Mouse (Mus musculus) brain, adult 2 months (tissue): ENCODE data around the gene Pheta1.
A peak's percentile ranks its signal among the peaks of the same experiment; 100 is the strongest.
"Not testable (repeated sequence)": the region's sequence is repeated elsewhere in the genome, so short reads cannot be mapped to it uniquely, and the experiment has no call there.

Experiments
- DNase-seq: peaks from one replicate; pipeline ENCODE4 v3.0.0; 2011; ENCODE audit warnings: low read depth, low spot score

Gene Pheta1

DNA sequence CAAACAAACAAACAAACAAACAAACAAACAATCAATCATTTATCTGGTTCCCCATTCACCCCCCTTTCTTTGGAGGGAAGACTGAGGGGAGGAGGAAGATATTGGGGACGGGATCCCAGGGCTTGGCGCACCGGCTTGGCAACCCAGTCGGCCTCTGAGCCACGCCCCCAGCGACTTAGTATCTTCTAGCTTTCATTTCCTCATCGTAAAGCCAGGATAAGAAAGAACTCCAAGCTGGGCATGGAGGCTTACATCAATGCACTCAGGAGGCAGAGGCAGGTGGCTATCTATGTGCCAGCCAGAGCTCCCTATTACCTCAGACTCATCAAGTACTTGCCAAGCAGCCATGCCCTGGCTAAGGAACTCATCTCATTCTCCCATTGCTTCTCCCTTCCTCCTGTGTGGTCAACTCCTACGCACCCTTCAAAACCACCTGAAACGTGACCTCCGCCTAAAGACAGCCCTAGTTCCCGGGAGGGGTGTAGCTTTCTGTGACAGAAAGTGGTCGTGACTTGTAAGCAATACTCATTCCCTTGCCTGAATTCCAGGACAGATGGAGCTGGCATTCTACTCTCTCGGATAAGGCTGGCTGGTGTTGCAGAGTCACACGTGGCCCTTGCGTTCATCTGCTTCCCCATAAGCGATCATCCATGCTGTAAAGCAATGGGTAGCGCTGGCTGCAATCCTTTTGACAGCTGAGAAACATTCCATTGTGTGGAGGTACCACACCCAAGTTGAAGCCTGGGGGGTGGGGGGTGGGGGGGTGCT is 5.5 kb upstream of the Pheta1 start:
- peak; percentile 65 for DNase-seq

- no peak for DNase-seq
These were observed 3.4 kb upstream of the Pheta1 start for GRCm38 (mm10) chr5:121845361-121845760.

DNA sequence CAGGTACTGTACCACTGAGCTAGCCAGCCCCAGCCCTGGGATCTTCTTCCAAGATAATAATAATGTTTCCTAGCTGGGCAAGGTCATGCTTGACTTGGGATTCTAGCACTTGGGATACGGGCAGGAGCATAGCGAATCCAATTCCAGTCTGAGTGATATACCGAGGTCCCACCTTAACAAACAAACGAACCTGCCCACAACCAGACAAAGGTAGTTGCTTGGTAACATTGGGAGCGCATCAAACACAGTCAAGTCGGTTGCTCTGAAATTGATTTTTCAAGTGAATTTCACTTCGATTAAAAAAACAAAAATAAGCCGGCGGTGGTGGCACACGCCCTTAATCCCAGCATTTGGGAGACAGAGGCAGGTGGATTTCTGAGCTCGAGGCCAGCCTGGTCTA is 2.5 kb upstream of the Pheta1 start:
- DNase-seq = no peak

DNA sequence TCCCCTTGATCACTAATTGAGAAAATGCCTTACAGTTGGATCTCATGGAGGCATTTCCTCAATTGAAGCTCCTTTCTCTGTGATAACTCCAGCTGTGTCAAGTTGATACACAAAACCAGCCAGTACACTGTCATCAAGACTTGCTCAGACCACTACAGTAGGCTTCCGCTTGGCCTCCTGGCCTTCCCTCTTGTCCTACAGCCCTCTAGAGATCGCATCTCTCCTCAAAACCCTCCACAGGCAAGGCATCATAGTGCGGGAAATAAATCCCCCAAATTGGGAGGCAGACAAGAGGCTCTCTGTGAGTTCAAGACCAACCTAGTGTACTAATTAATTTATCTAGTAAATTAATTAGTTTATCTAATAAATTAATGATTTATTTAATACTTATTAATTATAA is 1.5 kb upstream of the Pheta1 start:
- DNase-seq = not testable (repeated sequence)

GRCm38 (mm10) chr5:121848035-121848519 is 707 bp upstream of the Pheta1 start:
- DNase-seq = peak; percentile 83

GRCm38 (mm10) chr5:121849478-121850349 is 930 bp downstream of the Pheta1 start:
- DNase-seq = no peak

DNA sequence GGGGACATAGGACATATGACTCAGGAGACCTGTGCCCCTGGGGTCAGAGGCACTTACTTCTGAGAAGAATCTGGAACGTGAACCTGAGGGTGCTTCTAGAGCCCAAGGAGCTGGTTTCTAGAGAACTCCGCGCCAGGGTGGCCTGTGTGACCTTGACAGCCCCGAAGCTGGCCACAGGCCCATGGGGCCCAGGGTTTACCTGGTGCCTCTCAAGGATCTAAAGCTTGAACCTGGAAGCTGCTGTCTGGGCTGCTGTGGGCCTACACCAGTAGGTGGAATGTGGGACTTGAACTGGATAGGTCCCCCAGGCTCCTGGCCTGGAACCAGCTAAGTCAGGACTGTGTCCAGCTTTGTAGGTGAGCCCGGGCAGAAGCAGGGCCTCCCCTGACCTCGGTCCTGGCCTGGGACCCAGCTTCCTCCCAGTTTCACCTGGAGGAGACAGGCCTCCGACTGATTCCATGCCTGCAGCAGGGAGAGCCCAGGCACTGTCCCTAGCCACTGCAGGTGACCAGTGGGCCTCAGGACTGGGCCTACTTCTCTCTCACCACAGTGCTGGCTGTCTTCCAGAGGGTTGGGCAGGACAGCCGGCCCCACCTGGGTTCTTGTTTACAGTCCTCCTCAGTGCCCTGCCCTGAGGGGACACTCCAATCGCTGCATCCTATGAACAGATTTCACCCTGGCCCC is 4.7 kb downstream of the Pheta1 start:
- DNase-seq = no peak

DNA sequence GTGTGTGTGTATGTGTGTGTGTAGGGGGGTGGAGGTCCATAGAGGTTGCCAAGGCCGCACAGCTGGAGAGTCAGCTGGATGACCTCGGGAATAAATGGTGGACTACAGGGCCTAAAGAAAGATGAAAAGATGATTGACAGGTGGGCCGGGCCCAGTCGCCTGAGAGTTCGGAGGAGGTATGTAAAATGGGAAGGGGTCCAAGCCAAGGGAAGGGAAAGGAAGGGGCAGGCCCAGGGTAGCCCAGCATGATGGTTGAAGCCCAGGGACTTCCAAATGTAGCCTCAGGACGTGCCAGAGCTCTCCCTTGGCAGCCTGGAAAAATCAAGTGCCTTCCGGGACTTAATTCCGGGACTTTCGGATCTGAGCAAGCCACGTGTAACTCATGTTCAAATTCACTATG is 6.0 kb downstream of the Pheta1 start:
- DNase-seq = no peak

GRCm38 (mm10) chr5:121856740-121857139 is 8.0 kb downstream of the Pheta1 start:
- no peak for DNase-seq

GRCm38 (mm10) chr5:121858427-121858826 is 9.6 kb downstream of the Pheta1 start:
- DNase-seq = no peak

DNA sequence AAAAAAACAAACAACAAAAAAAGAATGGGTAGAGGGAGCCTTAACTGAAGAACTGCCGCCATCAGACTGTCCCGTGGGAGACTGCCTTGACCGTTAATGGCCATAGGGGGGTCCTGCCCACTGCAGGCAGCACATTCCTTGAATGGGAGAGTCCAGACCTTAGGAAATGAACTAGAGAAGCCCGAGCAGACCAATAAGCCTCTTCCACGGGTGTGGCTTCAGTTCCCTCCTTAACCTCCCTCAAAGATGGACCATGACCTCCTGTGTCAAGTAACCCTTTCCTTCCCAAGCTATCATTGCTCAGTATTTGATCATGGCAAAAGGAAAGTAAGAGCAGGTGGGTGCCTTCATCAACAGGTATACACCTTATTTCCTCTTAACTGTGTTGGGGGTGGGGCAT is 13.2 kb downstream of the Pheta1 start:
- DNase-seq = no peak

- DNase-seq = peak; percentile 48
These were observed 15.5 kb downstream of the Pheta1 start for GRCm38 (mm10) chr5:121864330-121864729.

GRCm38 (mm10) chr5:121867963-121868362 is 19.2 kb downstream of the Pheta1 start:
- no peak for DNase-seq

DNA sequence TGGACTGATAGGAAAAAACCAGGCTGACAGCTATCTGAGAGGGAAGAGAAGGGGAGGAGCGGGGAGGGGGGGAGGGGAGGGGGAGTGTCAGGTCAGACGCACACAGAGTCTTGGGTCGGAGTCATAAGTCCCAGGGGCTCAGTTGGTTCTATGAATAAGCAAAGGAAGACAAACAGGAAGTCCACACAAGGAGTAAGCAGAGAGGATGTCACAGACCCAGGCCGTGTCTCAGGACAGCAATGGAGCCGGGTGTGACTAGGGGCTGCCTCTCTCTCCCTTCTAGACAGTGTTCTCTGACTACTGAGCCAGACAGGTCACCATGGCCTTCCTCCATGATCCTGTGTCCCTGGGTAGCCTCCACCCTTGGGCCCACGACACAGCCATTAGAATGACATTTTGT is 22.0 kb downstream of the Pheta1 start:
- no peak for DNase-seq

DNA sequence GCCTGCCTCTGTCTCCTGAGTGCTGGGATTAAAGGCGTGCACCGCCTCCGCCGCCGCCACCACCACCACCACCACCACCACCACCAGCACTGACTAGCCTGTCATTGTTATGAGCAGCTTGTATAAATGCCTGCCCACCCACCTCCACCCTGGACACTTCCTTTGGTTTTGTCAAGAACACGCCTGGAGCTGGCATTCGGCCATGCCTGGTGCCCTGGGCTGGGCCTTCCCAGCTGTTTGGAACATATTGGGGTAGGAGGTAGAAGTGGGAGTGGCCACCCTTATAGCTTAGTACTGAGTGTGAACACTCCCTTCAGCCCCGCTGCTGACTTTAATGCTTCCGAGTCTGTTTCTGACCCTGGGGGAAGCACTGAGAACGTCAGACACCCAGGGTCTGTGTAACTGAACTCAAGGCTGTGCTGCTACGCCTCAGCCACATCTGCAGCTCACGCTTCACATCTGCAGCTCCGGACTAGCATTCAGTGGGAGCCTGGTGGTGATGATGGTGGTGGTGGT is 22.8 kb downstream of the Pheta1 start:
- no peak for DNase-seq

DNA sequence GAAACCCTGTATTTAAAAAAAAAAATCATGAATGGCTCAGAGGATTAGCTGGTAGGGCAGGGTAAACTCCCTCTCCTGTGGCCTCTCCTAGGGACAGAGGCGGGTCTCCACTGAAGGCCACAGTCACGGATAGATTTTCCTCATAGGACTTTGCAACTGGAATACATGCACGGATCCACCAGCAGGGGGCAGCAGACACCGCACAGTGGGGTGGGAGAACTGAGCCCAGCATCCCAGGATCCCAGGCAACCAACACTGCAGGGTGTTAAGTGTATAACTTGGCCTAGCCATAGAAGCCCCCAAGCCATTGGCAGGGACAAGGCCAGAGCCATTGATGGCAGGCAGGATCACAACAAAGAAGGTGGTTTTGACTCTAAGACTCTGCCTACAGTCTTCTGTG is 23.4 kb downstream of the Pheta1 start:
- DNase-seq = peak; percentile 83

- DNase-seq = no peak
These were observed 26.3 kb downstream of the Pheta1 start for GRCm38 (mm10) chr5:121875041-121875440.

DNA sequence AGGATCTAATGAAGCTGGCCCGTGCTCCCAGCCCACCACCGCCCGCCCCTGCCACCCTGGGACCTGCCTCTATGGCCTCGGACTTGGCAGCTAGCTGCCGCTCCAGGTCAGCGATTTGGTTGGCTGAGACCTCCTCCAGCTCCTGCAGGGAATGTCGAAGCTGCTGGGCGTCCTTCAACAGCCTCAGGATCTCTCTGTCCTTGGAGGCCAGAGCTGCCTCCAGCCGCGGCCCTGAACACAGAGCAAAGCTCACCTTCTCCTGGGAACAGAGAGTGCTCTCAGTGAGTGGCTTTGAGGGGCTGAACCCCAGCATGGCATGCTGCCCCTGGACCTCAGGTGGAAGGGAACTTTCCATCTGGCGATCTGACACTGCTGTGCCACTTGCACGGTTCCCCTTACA is 28.1 kb downstream of the Pheta1 start:
- no peak for DNase-seq

DNA sequence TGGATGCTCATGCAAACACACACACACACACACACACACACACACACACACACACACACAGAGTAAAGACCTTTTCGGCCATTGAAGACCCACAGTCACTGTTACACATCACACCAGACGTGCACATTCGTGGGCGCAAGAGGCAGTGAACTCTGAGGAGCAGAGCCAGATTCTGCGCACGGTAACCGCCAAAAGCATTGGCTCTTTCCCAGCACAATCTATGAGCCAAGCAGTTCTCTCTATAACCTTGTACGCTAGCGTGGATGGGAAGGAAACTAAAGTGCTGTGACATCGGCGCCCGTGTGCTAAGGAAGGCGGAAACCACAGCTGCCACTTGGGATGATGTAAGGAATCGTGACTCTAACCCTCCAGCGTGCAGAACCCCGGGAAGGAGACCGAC is 29.9 kb downstream of the Pheta1 start:
- peak; percentile 38 for DNase-seq

DNA sequence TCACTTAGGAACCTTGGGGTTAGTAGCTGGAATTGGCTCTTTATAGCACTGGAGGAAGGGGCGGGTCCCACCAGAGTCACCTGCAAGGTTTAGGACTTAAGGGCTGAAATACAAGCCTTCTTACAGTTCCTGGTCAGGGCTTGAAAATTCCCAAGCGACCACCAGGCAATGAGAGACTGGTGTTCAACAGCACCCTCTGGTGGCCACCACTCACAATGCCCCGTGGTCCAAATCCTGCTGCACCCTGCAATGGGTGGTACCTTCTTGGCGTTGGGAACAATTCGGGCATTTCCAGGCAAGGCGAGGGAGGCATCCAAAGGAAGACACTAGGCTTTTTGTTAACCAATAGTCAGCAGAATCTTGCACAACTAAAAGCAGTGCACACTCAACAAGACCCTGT is 30.4 kb downstream of the Pheta1 start:
- peak; percentile 33 for DNase-seq

GRCm38 (mm10) chr5:121883356-121883755 is 34.6 kb downstream of the Pheta1 start:
- no peak for DNase-seq

- peak; percentile 19 for DNase-seq
These were observed 40.6 kb downstream of the Pheta1 start for GRCm38 (mm10) chr5:121889375-121889774.
